Mouse (Mus musculus) MEL (cell line): ENCODE data around the gene Ptgis.

Experiments used
- POLR2A ChIP-seq, 2 experiments: IDR thresholded peaks; 2 replicates each; pipeline ENCODE4 v1.6.1; 2011 to 2012; ENCODE audit warnings: low read length in 2 of 2, mild to moderate bottlenecking in 2 of 2, control low read depth in 1 of 2, improper control_type of control experiment in 1 of 2, low read depth in 1 of 2, moderate library complexity in 1 of 2; ENCODE audit not compliant: control insufficient read depth in 1 of 2, insufficient read depth in 1 of 2, poor library complexity in 1 of 2
- POLR2AphosphoS2 ChIP-seq: IDR thresholded peaks from 2 replicates; pipeline ENCODE4 v1.6.1; 2011; ENCODE audit warnings: low read length, improper control_type of control experiment

GRCm38 (mm10) chr2:167208984-167209383 lies 31.4 kb downstream of the Ptgis start:
- no peak for TF ChIP-seq POLR2AphosphoS2
- no peak for TF ChIP-seq POLR2A (IDR thresholded peaks at IDR 0.05; ENCODE audit: control insufficient read depth in 1 of 2, insufficient read depth in 1 of 2, low read depth in 1 of 2, low read length in 2 of 2, poor library complexity in 1 of 2)
